ENCODE assay signal across 9 mouse cellular contexts in the genomic region with DNA sequence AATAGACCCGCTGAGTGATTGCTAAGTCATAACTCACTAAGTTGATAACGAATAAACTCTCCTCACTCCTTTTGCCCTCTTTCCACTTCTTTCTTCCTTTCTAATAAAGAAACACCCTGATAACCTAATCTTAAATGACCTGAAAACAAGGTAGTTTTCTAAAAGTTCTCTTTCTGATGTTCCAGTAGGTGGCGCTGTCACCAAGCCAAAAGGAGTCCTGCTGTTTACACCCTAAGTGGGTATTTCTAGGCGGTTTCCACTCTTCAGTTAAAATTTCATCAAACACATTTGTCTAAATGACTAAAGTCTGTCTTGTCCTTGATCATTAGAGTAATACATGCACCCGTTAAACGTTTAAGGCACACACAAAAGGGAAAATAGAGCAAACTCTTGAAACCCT. TPM values are rescaled to one million over a fixed set of nuclear protein-coding genes. Genes with fewer than 3 reads are reported as not detected.
DNase-seq lines count a peak whose midpoint lies in the region; ATAC-seq and TF ChIP-seq lines count a peak whose summit lies in the region.
"Had no signal": no experiment of that assay in that cellular context is flagged by ENCODE, and none has a peak within 500 bp of the region (broad histone marks: within the 10 kb centered on the region; RNA-seq: fewer than 3 reads in every experiment).

No protein-coding gene starts in this region.

- H3K27me3 ChIP-seq in hindbrain, postnatal 0 days (ENCODE audit: insufficient read depth, low read length): no peaks in the 10 kb centered on the region; the same call in 1 of the 2 replicates

- H3K4me3 ChIP-seq in hindbrain, postnatal 0 days (ENCODE audit: low read length): no peak overlapping the region

- H3K9ac ChIP-seq in hindbrain, postnatal 0 days (replicated peaks; ENCODE audit: low read length): no peak overlapping the region

- 19% methylated on average over 6 of the region's 6 CpGs for WGBS in hindbrain, postnatal 0 days

- no peaks in the 10 kb centered on the region for H3K4me1 ChIP-seq in hindbrain, postnatal 0 days (ENCODE audit: insufficient read depth, low read length)

- no peak overlapping the region for H3K27ac ChIP-seq in hindbrain, postnatal 0 days

- no peaks in the 10 kb centered on the region for H3K9me3 ChIP-seq in hindbrain, postnatal 0 days (ENCODE audit: low read length)

- peak; percentile 79 for TF ChIP-seq CTCF in hindbrain, postnatal 0 days (IDR thresholded peaks at IDR 0.05; ENCODE audit: low read depth)

- H3K36me3 ChIP-seq in hindbrain, postnatal 0 days (ENCODE audit: insufficient read depth, low read length): no peaks in the 10 kb centered on the region

- H3K4me2 ChIP-seq in hindbrain, postnatal 0 days (ENCODE audit: low read depth, low read length): no peak overlapping the region

- DNase-seq in cerebellum, postnatal 10 days: peak; percentile 46 to 54
- no peak for DNase-seq in cerebellum, adult 8-10 months
- DNase-seq in left cerebral cortex, postnatal 10 days (ENCODE audit: extremely low spot score in 1 of 2, low spot score in 2 of 2): peak; percentile 33 to 57
- DNase-seq in left cerebral cortex, adult 11 months (ENCODE audit: low spot score): no peak
- peak; percentile 13 for DNase-seq in Muller cell, postnatal 12 days (ENCODE audit: inconsistent ontology term)
- DNase-seq in hindbrain, postnatal 0 days (ENCODE audit: low spot score): peak; percentile 72
- peak; percentile 64 for DNase-seq in retina, postnatal 1 day

- intact Hi-C loops in left cerebral cortex, postnatal 10 days (cut with DNase I): loop anchor here (2.0 kb wide), 1 partner anchor 50 kb away; no protein-coding TSS in a partner anchor

- ATAC-seq in hindbrain, postnatal 0 days: no peak
- ATAC-seq in activated CD4-positive, CD25-positive, alpha-beta regulatory T cell, adult 4 months: no peak

RNA-seq across cellular contexts. Expression of a gene that starts 8.8 kb away (rescaled TPM):
- total RNA-seq in left cerebral cortex, postnatal 10 days (2021): 1 to 10 TPM; 6.0 to 6.3 TPM
- 0.68 TPM in 2 replicates for total RNA-seq in hindbrain, postnatal 0 days (2014; rRNA removed)
- 0.50 and 0.53 TPM in 2 replicates for polyA plus RNA-seq in hindbrain, postnatal 0 days (2015; fragmentation: Nextera tagmentation; extraction: Ambion mirVana)
- polyA plus RNA-seq in activated CD4-positive, CD25-positive, alpha-beta regulatory T cell, adult 4 months (2017; shearing (Covaris generic)): not detected

RNA-seq across cellular contexts. Expression of a gene that starts 24.1 kb away (rescaled TPM):
- total RNA-seq in left cerebral cortex, postnatal 10 days (2021): 10 to 100 TPM; 10.6 to 11.3 TPM
- total RNA-seq in hindbrain, postnatal 0 days (2014; rRNA removed): 1.7 and 1.9 TPM in 2 replicates
- 40.4 and 45.1 TPM in 2 replicates for polyA plus RNA-seq in hindbrain, postnatal 0 days (2015; fragmentation: Nextera tagmentation; extraction: Ambion mirVana)
- polyA plus RNA-seq in activated CD4-positive, CD25-positive, alpha-beta regulatory T cell, adult 4 months (2017; shearing (Covaris generic)): 1 to 10 TPM; 3.6 to 4.2 TPM

RNA-seq across cellular contexts. Expression of a gene that starts 24.7 kb away (rescaled TPM):
- total RNA-seq in left cerebral cortex, postnatal 10 days (2021): not detected
- total RNA-seq in hindbrain, postnatal 0 days (2014; rRNA removed): 0.18 TPM in 1 of 2 replicates, not detected in the other
- 0.11 and 0.24 TPM in 2 replicates for polyA plus RNA-seq in hindbrain, postnatal 0 days (2015; fragmentation: Nextera tagmentation; extraction: Ambion mirVana)
- polyA plus RNA-seq in activated CD4-positive, CD25-positive, alpha-beta regulatory T cell, adult 4 months (2017; shearing (Covaris generic)): under 1 TPM in 1 of 2 experiments, not detected in 1; 0.17 TPM

RNA-seq across cellular contexts. Expression of a gene that starts 38.5 kb away (rescaled TPM):
- under 1 TPM in 1 of 2 experiments, not detected in 1; 0.28 TPM for total RNA-seq in left cerebral cortex, postnatal 10 days (2021)
- total RNA-seq in hindbrain, postnatal 0 days (2014; rRNA removed): 0.05 and 0.75 TPM in 2 replicates
- 0.58 and 0.67 TPM in 2 replicates for polyA plus RNA-seq in hindbrain, postnatal 0 days (2015; fragmentation: Nextera tagmentation; extraction: Ambion mirVana)
- not detected for polyA plus RNA-seq in activated CD4-positive, CD25-positive, alpha-beta regulatory T cell, adult 4 months (2017; shearing (Covaris generic))
- polyA plus RNA-seq: frontal cortex, adult 2 months had no signal

Comparison
In these comparisons a context has a peak if more than half of its experiments do, and no peak if none do; other contexts are left out.
1. DNase-seq: peak in cerebellum, postnatal 10 days (2 of 2), left cerebral cortex, postnatal 10 days (2 of 2), Muller cell, postnatal 12 days (single experiment), hindbrain, postnatal 0 days (single experiment) and retina, postnatal 1 day (single experiment); none in cerebellum, adult 8-10 months (single experiment) and left cerebral cortex, adult 11 months (single experiment).